Mouse (Mus musculus) limb, embryonic 14.5 days (tissue): ENCODE data around the gene Cyp4f13. TPM values are rescaled to one million over a fixed set of nuclear protein-coding genes. Genes with fewer than 3 reads are reported as not detected.

ENCODE experiments used
- ATAC-seq: fragments of 200-750 bp; cut with Nextera tagmentation; 2 replicates; pipeline ENCODE4 v1.8.0; 2017; ENCODE audit warnings: low read depth, moderate number of reproducible peaks, moderate TSS enrichment; ENCODE audit not compliant: low FRiP score
- DNase-seq: peaks from one replicate; pipeline ENCODE4 v3.0.0-alpha.2; 2015; ENCODE audit warnings: low spot score
- H3K27ac ChIP-seq: fragments of 300-500 bp; sonication (generic); replicated peaks from 2 replicates; pipeline ENCODE4 v1.5.1; 2014; ENCODE audit warnings: low read depth, mild to moderate bottlenecking, low read length, moderate library complexity, mixed read lengths
- H3K27me3 ChIP-seq: fragments of 300-500 bp; sonication (generic); 2 replicates; pipeline ENCODE4 v1.6.1; 2014; ENCODE audit warnings: low read length, mixed read lengths; ENCODE audit not compliant: control insufficient read depth, insufficient read depth
- H3K36me3 ChIP-seq: fragments of 300-500 bp; sonication (generic); 2 replicates; pipeline ENCODE4 v1.6.1; 2014; ENCODE audit warnings: mild to moderate bottlenecking, low read length, moderate library complexity, mixed read lengths; ENCODE audit not compliant: control insufficient read depth, insufficient read depth
- H3K4me1 ChIP-seq: fragments of 300-500 bp; sonication (generic); 2 replicates; pipeline ENCODE4 v1.6.1; 2014; ENCODE audit warnings: antibody characterized with exemption, low read length, mixed read lengths; ENCODE audit not compliant: control insufficient read depth, insufficient read depth
- H3K4me2 ChIP-seq: fragments of 300-500 bp; sonication (generic); replicated peaks from 2 replicates; pipeline ENCODE4 v1.6.1; 2014; ENCODE audit warnings: low read depth, mild to moderate bottlenecking, low read length, moderate library complexity; ENCODE audit not compliant: severe bottlenecking
- H3K4me3 ChIP-seq: fragments of 300-500 bp; sonication (generic); replicated peaks from 2 replicates; pipeline ENCODE4 v1.5.1; 2014; ENCODE audit warnings: low read length
- H3K9ac ChIP-seq: fragments of 300-500 bp; sonication (generic); 2 replicates; pipeline ENCODE4 v1.6.1; 2014; ENCODE audit warnings: mild to moderate bottlenecking, low read depth, low read length, moderate library complexity; ENCODE audit not compliant: severe bottlenecking
- H3K9me3 ChIP-seq: fragments of 300-500 bp; sonication (generic); 2 replicates; pipeline ENCODE4 v1.6.1; 2016; ENCODE audit warnings: low read length; ENCODE audit not compliant: control insufficient read depth
- POLR2A ChIP-seq: fragments of 200-500 bp; IDR thresholded peaks from 2 replicates; pipeline ENCODE4 v1.8.0; 2012; ENCODE audit warnings: inconsistent platforms, mild to moderate bottlenecking, moderate library complexity, borderline replicate concordance; ENCODE audit not compliant: insufficient read depth, insufficient read length; ENCODE audit errors: extremely low read depth
- WGBS: fragments of 180-500 bp; shearing (Covaris S2); extraction: QIAGEN DNeasy Blood & Tissue Kit; methylation state at CpG from one replicate; pipeline ENCODE4 v1.1.7; 2014; 5-methylcytosine and 5-hydroxymethylcytosine counted together
- polyA plus RNA-seq, 2 experiments: library from polyadenylated mRNA; depleted of rRNA in 1 of 2; stranded (reverse) in 1 of 2; unstranded in 1 of 2; fragments of >200 nt; fragmentation: Nextera tagmentation in 1 of 2; extraction: Ambion mirVana in 1 of 2; gene quantifications; 2 replicates each; pipeline versions ENCODE4 v1.2.1 to v1.2.3; 2012 to 2014

Cyp4f13 gene
- polyA plus RNA-seq, 2 experiments: 12.8 to 22.1 TPM

- no peak for ATAC-seq
Measured at GRCm38 (mm10) chr17:32981361-32981760, 34.2 kb upstream of the Cyp4f13 start.

DNA sequence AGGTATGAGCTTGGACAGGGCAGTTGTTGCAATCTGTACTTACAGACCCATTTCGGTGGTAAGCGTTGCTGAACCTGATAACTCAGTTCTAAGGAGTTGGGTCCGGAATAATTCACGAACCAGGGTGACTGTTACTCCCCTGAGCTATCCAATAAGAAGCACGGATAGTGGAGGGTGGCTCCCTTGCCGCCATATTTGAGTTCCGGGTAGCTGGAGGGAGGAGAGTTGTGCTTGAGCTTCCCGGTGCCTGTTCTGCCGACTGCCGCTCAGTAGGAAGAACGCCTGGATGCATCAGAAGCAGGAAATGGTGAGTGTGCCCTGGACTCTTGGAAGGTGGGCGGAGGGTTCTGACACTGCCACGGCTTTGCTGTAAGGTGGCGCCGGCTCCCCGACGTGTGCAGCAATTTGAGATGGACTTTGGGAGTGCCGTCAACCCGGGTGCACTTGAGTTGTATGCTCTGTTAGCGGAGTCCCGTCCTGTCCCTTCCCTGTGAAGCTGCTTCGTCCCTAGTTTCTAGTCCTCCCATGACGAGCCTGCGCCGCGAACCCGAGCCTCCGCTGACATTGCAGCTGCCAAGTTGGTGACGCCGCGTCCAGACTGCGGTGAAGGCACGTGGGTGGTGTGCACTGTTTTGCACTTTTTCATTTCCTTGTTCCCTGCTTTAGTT is 18.6 kb upstream of the Cyp4f13 start, which contains the start of gene Zfp472:
Zfp472 (plus strand) TSS at position 192 of the 668 bp plus-strand sequence.
- Histone ChIP-seq H3K4me1 (peaks cover 12% of the 10 kb centered on the region), H3K4me2 (peak within 1 kb of the TSS; percentile 82), H3K9ac (peak within 1 kb of the TSS; percentile 74), H3K36me3 (no peaks in the 10 kb centered on the region), H3K4me3 (peak within 1 kb of the TSS; percentile 84), H3K9me3 (no peaks in the 10 kb centered on the region), H3K27ac (peak within 1 kb of the TSS; percentile 85), H3K27me3 (no peaks in the 10 kb centered on the region)
- DNase-seq: peak; percentile 96
- WGBS: 2% methylated on average over 32 of the region's 33 CpGs
- peak; percentile 99 for ATAC-seq
- no peak for TF ChIP-seq POLR2A

More at GRCm38 (mm10) chr17:32981361-32981760, 34.2 kb upstream of the Cyp4f13 start:
- no peaks in the 10 kb centered on the region for H3K9me3 ChIP-seq
- no peaks in the 10 kb centered on the region for H3K4me1 ChIP-seq
- no peak overlapping the region for H3K27ac ChIP-seq
- no peak for TF ChIP-seq POLR2A
- 80% methylated on average over 4 of the region's 4 CpGs for WGBS
- no peaks in the 10 kb centered on the region for H3K27me3 ChIP-seq
- DNase-seq: no peak
- peaks cover 34% of the 10 kb centered on the region for H3K36me3 ChIP-seq
- H3K4me3 ChIP-seq: no peak overlapping the region
- H3K4me2 ChIP-seq: no peak overlapping the region
- no peak overlapping the region for H3K9ac ChIP-seq

DNA sequence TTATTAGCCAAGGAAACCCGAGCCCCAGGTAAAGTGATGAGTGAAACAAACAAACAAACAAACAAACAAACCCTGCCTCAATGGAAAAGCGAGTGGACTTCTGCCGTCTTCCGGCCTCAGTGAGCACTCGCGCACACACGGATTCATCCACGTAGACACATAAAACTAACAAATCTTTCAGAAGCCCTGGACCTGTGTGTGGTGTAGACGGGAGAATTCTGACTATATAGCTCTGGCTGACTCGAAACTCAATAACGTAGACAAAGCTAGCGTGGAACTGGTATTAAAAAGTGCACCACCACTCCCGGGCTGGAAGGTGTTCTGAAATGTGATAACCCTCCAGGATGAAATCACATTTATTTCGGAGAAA is 18.0 kb upstream of the Cyp4f13 start:
- no peak for TF ChIP-seq POLR2A
- ATAC-seq: peak; percentile 71
- H3K9ac ChIP-seq: peak overlapping the region; percentile 74
- peak overlapping the region; percentile 85 for H3K27ac ChIP-seq
- no peaks in the 10 kb centered on the region for H3K9me3 ChIP-seq
- H3K4me2 ChIP-seq: peak overlapping the region; percentile 82
- H3K4me1 ChIP-seq: peaks cover 12% of the 10 kb centered on the region
- H3K27me3 ChIP-seq: no peaks in the 10 kb centered on the region
- no peaks in the 10 kb centered on the region for H3K36me3 ChIP-seq
- WGBS: under 1% methylated on average over 14 of the region's 14 CpGs
- peak overlapping the region; percentile 84 for H3K4me3 ChIP-seq
- peak; percentile 9 for DNase-seq

DNA sequence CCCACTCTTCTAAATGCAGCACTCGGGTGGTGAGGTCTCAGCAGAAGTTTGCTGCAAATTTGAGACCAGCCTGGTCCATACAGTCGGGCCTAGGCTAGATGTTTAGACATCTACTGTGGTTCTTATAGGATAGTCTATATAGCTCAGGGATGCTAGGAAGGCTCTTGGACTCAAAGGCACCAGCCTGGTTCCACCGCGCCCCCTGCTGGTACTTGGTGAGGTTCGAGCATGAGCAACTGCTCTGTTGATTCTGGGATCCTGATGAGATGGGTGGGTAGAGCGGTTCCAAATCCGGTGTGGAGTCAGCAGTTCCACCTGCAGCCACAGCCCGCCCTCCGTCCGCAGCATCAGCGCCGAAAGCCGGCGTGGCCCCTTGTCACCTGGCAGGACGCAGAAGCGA is 4.2 kb upstream of the Cyp4f13 start:
- 43% methylated on average over 16 of the region's 16 CpGs for WGBS
- peaks cover 5% of the 10 kb centered on the region; the same call in 1 of the 2 replicates for H3K4me1 ChIP-seq
- H3K9ac ChIP-seq: no peak overlapping the region
- H3K27me3 ChIP-seq: no peaks in the 10 kb centered on the region
- no peaks in the 10 kb centered on the region for H3K9me3 ChIP-seq
- no peak overlapping the region for H3K27ac ChIP-seq
- no peak overlapping the region for H3K4me3 ChIP-seq
- H3K36me3 ChIP-seq: no peaks in the 10 kb centered on the region
- ATAC-seq (no peak), DNase-seq (peak; percentile 36)
- H3K4me2 ChIP-seq: no peak overlapping the region
- no peak for TF ChIP-seq POLR2A

DNA sequence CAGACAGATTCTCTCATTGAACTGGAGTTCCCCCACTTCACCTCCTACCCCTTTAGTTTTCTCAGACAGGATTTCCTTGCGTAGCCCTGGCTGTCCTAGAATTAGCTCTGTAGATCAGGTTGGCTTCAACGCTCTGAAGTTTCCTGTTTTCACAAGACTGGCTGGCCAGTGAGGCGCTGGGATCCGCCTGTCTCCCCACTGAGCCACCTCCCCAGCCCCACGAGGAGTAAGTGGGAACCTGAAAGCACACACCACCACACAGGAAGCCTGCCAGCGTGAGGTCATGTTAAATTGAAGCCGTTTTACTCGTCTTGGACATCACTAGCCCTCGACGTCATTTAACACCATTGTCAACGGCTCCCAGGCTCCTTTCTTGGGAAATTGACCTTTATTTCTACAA is 3.8 kb upstream of the Cyp4f13 start:
- DNase-seq (no peak), ATAC-seq (no peak)
- Histone ChIP-seq H3K36me3 (no peaks in the 10 kb centered on the region), H3K4me2 (no peak overlapping the region), H3K27ac (no peak overlapping the region), H3K9me3 (no peaks in the 10 kb centered on the region), H3K4me3 (no peak overlapping the region), H3K27me3 (no peaks in the 10 kb centered on the region), H3K9ac (no peak overlapping the region), H3K4me1 (peaks cover 7% of the 10 kb centered on the region; the same call in 1 of the 2 replicates)
- no peak for TF ChIP-seq POLR2A
- 76% methylated on average over 11 of the region's 11 CpGs for WGBS

GRCm38 (mm10) chr17:32950136-32950535 is 2.9 kb upstream of the Cyp4f13 start:
- no peaks in the 10 kb centered on the region for H3K27me3 ChIP-seq
- no peaks in the 10 kb centered on the region for H3K9me3 ChIP-seq
- TF ChIP-seq POLR2A: no peak
- no peaks in the 10 kb centered on the region for H3K36me3 ChIP-seq
- H3K9ac ChIP-seq: no peak overlapping the region
- 88% methylated on average over 3 of the region's 3 CpGs for WGBS
- H3K4me2 ChIP-seq: no peak overlapping the region
- no peak overlapping the region for H3K4me3 ChIP-seq
- DNase-seq: no peak
- H3K27ac ChIP-seq: no peak overlapping the region
- ATAC-seq: no peak
- peaks cover 7% of the 10 kb centered on the region; the same call in 1 of the 2 replicates for H3K4me1 ChIP-seq
